Mouse (Mus musculus): ENCODE data around the gene H2-Q1.
"Not testable (repeated sequence)": the region's sequence is repeated elsewhere in the genome, so short reads cannot be mapped to it uniquely, and the experiment has no call there.

H2-Q1 gene

GRCm38 (mm10) chr17:35342711-35343476 lies 22.7 kb downstream of the H2-Q1 start:
- DNase-seq (ENCODE audit: low spot score in 2 of 2): peak; percentile 5 to 9

- DNase-seq (ENCODE audit: low spot score in 2 of 2): not testable (repeated sequence)
Observed at GRCm38 (mm10) chr17:35347659-35348058, 27.5 kb downstream of the H2-Q1 start.

DNA sequence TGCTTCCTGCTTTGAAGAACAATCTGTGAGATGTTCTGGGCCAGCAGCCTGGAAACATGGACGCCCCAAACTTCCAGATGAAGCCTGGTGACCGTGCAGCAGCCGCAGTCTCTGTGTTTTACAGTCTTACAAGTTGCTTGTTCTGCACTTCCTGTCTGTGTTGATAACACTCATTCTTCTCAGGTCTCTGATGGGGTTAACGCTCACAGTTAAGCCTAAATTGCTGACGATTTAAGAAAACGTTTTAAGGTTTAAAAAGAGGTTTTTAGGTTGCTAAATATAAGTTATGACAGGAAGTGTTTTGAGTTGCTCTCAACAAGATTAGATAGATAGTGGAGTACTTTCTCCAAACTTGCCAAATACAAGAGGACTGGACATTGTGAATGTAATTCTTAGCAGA lies 33.1 kb downstream of the H2-Q1 start:
- not testable (repeated sequence) for DNase-seq (ENCODE audit: low spot score in 2 of 2)

- no peak for DNase-seq (ENCODE audit: low spot score in 2 of 2)
Observed at GRCm38 (mm10) chr17:35354071-35354470, 33.9 kb downstream of the H2-Q1 start.

- no peak for DNase-seq (ENCODE audit: low spot score in 2 of 2)
Observed at GRCm38 (mm10) chr17:35357086-35357485, 36.9 kb downstream of the H2-Q1 start.

DNA sequence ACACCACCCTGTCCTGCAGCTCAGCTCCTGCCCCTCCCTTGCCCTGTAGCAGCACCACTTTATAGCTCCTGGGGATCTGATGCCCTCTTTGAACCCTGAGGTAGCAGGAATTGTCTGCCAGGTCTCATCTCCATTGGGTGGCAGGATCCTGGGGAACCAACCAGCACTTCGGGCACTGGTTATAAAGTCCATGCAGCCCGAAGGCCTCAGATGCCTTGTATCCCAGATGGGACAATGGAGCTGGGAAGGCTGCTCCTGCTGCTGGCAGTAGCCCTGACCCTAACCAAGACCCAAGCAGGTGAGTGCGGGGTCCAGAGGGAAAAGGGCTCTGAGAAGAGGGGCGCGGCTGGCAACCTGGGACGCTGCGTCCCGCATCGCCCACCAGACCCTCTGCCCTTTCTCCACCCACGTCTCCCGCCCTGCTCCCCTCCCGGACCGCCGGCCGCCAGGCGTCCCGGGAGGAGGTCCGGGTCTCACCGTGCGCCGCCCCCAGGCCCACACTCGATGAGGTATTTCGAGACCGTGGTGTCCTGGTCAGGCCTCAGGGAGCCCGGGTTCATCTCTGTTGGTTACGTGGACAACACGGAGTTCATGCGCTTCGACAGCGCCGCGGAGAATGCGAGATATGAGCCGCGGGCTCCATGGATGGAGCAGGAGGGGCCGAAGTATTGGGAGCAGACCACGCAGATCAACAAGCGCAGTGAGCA lies 38.7 kb downstream of the H2-Q1 start:
- DNase-seq (ENCODE audit: low spot score in 2 of 2): no peak

- no peak for DNase-seq (ENCODE audit: low spot score in 2 of 2)
Observed at GRCm38 (mm10) chr17:35359470-35359862, 39.3 kb downstream of the H2-Q1 start.

Data from urinary bladder, postnatal 36 days (tissue).